Mouse (Mus musculus) lung, postnatal 0 days (tissue): ENCODE measurements around the gene Exoc7. TPM values are rescaled to one million over a fixed set of nuclear protein-coding genes. Genes with fewer than 3 reads are reported as not detected.

ENCODE experiments used
- ATAC-seq: fragments of 200-750 bp; cut with Nextera tagmentation; 2 replicates; pipeline ENCODE4 v1.8.0; 2017; ENCODE audit warnings: moderate library complexity
- DNase-seq: peaks from one replicate; pipeline ENCODE4 v3.0.0-alpha.2; 2016; ENCODE audit warnings: low spot score
- H3K27ac ChIP-seq: fragments of 300-500 bp; sonication (generic); 2 replicates; pipeline ENCODE4 v1.5.1; 2014; ENCODE audit warnings: antibody characterized with exemption, mild to moderate bottlenecking, low read length, mixed read lengths
- H3K27me3 ChIP-seq: fragments of 300-500 bp; sonication (generic); replicated peaks from 2 replicates; pipeline ENCODE4 v1.6.1; 2014; ENCODE audit warnings: low read length, mixed read lengths; ENCODE audit not compliant: insufficient read depth
- H3K36me3 ChIP-seq: fragments of 300-500 bp; sonication (generic); 2 replicates; pipeline ENCODE4 v1.6.1; 2014; ENCODE audit warnings: low read length, mixed read lengths; ENCODE audit not compliant: insufficient read depth
- H3K4me1 ChIP-seq: fragments of 300-500 bp; sonication (generic); 2 replicates; pipeline ENCODE4 v1.6.1; 2014; ENCODE audit warnings: antibody characterized with exemption, low read depth, low read length, mixed read lengths; ENCODE audit not compliant: insufficient read depth
- H3K4me2 ChIP-seq: fragments of 300-500 bp; sonication (generic); replicated peaks from 2 replicates; pipeline ENCODE4 v1.6.1; 2014; ENCODE audit warnings: low read depth, mild to moderate bottlenecking, low read length, moderate library complexity, mixed read lengths
- H3K4me3 ChIP-seq: fragments of 300-500 bp; sonication (generic); 2 replicates; pipeline ENCODE4 v1.5.1; 2014; ENCODE audit warnings: low read depth, low read length
- H3K9ac ChIP-seq: fragments of 300-500 bp; sonication (generic); replicated peaks from 2 replicates; pipeline ENCODE4 v1.6.1; 2014; ENCODE audit warnings: low read depth, mild to moderate bottlenecking
- H3K9me3 ChIP-seq: fragments of 300-500 bp; sonication (generic); 2 replicates; pipeline ENCODE4 v1.6.1; 2016; ENCODE audit warnings: low read length, mixed read lengths
- CTCF ChIP-seq: IDR thresholded peaks from 2 replicates; pipeline ENCODE4 v1.5.1; 2016; ENCODE audit warnings: antibody characterized with exemption, mild to moderate bottlenecking
- EP300 ChIP-seq: IDR thresholded peaks from 2 replicates; pipeline ENCODE4 v1.6.1; 2016; ENCODE audit warnings: antibody characterized with exemption, mild to moderate bottlenecking, control low read depth
- WGBS: fragments of 180-500 bp; shearing (Covaris S2); extraction: QIAGEN DNeasy Blood & Tissue Kit; methylation state at CpG from one replicate; pipeline ENCODE4 v1.1.7; 2014; 5-methylcytosine and 5-hydroxymethylcytosine counted together
- polyA plus RNA-seq: library from polyadenylated mRNA; unstranded; fragments of >200 nt; fragmentation: Nextera tagmentation; extraction: Ambion mirVana; gene quantifications from 2 replicates; pipeline ENCODE4 v1.2.1, GENCODE M21; 2015

The Exoc7 gene
- polyA plus RNA-seq, 1 experiment from 2014 or later, result 41.9 TPM

DNA sequence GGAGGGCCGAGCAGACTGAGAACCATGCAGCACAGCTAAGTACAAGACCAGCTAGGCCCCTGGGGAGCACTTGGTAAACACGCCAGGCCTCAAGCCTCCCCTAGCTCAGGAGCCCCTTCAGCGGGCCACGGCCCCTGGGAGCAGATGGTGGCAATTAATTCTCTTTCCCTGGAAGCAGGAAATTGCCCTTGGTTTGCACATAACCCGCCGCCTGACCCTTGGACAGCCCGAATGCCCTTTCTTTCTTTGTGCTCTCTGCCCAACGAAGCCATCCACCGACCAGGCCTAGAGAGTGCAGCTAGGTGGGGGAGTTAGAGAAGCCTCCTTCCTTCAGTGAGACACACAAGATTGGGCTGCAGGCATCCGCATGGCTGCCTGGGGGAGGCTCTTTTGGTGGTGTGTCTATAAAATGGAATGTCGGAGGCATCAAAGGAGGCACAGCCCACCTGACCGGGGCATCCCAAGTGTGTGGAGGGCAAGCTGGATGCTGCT is 65.2 kb downstream of the Exoc7 start:
- TF ChIP-seq CTCF, result no peak
- no peak for TF ChIP-seq EP300
- Histone ChIP-seq H3K4me3 (no peak overlapping the region), H3K4me1 (0 out of 2 replicates have a peak, but pooled peaks cover 3% of the 10 kb centered on the region), H3K27ac (no peak overlapping the region), H3K36me3 (peaks cover 23% of the 10 kb centered on the region; the same call in 1 of the 2 replicates), H3K9me3 (no peaks in the 10 kb centered on the region), H3K4me2 (no peak overlapping the region), H3K27me3 (no peaks in the 10 kb centered on the region), H3K9ac (no peak overlapping the region)
- ATAC-seq (no peak), DNase-seq (no peak)
- WGBS, result 52% methylated on average over 12 of the region's 12 CpGs

DNA sequence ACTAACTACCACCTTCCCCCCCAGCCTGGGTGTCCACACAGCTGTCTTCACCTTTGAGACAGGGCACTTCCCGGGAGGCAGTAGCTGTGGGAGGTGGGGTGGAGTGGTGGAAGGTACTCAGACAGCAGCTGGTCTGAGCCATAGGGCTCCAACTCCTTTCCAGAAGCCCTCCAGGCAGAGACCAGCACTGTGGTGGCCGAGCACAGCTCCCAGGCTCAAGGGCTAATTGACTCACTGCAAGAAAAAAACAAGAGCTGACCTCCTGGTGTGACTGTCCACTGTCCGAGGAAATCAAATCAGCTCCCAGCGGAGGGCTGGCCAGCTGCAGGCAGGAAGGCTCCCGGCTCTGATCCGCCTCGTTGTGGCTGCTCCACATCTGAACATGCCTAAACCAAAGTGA is 67.2 kb downstream of the Exoc7 start:
- DNase-seq (peak; percentile 30), ATAC-seq (no peak)
- TF ChIP-seq CTCF (no peak), EP300 (no peak)
- Histone ChIP-seq H3K9ac (no peak overlapping the region), H3K9me3 (no peaks in the 10 kb centered on the region), H3K36me3 (peaks cover 3% of the 10 kb centered on the region; the same call in 1 of the 2 replicates), H3K27me3 (no peaks in the 10 kb centered on the region), H3K4me3 (no peak overlapping the region), H3K4me1 (0 out of 2 replicates have a peak, but pooled peaks cover 3% of the 10 kb centered on the region), H3K27ac (no peak overlapping the region), H3K4me2 (no peak overlapping the region)
- 41% methylated on average over 7 of the region's 7 CpGs for WGBS

Other genes starting within 250 kb of the Exoc7 start
- gene Unc13d, start 229.3 kb downstream of the Exoc7 start, polyA plus RNA-seq, result 14.9 and 25.3 TPM in 2 replicates
- gene Wbp2, start 220.2 kb downstream of the Exoc7 start, polyA plus RNA-seq, result 84.8 and 108 TPM in 2 replicates
- 26.3 and 28.8 TPM in 2 replicates for gene Trim47, start 180.0 kb downstream of the Exoc7 start, polyA plus RNA-seq
- gene Trim65, start 176.1 kb downstream of the Exoc7 start, polyA plus RNA-seq, result 3.9 TPM in 2 replicates
- 44.1 and 45.9 TPM in 2 replicates for gene Mrpl38, start 168.4 kb downstream of the Exoc7 start, polyA plus RNA-seq
- 11.9 and 16.6 TPM in 2 replicates for gene Fbf1, start 139.1 kb downstream of the Exoc7 start, polyA plus RNA-seq
- 74.7 and 79.0 TPM in 2 replicates for gene Ten1, start 108.4 kb downstream of the Exoc7 start, polyA plus RNA-seq
- gene Acox1, start 108.2 kb downstream of the Exoc7 start, polyA plus RNA-seq, result 31.7 and 33.5 TPM in 2 replicates
- gene Evpl, start 69.2 kb downstream of the Exoc7 start, polyA plus RNA-seq, result 2.9 and 4.2 TPM in 2 replicates
- 43.0 and 47.4 TPM in 2 replicates for gene Srp68, start 33.0 kb downstream of the Exoc7 start, polyA plus RNA-seq
- 0.11 TPM in 1 of 2 replicates, not detected in the other for gene Galr2, start 26.3 kb downstream of the Exoc7 start, polyA plus RNA-seq
- gene Foxj1, start 28.2 kb upstream of the Exoc7 start, polyA plus RNA-seq, result 39.8 and 44.9 TPM in 2 replicates
- 1.4 and 1.8 TPM in 2 replicates for gene Rnf157, start 105.8 kb upstream of the Exoc7 start, polyA plus RNA-seq
- gene Ubald2, start 126.9 kb upstream of the Exoc7 start, polyA plus RNA-seq, result 50.4 and 56.6 TPM in 2 replicates
- gene Qrich2, start 159.0 kb upstream of the Exoc7 start, polyA plus RNA-seq, result 0.05 and 0.06 TPM in 2 replicates
- 89.5 and 97.7 TPM in 2 replicates for gene Prpsap1, start 187.0 kb upstream of the Exoc7 start, polyA plus RNA-seq
- 38.6 and 56.3 TPM in 2 replicates for gene Sphk1, start 223.7 kb upstream of the Exoc7 start, polyA plus RNA-seq